Mouse (Mus musculus): ENCODE measurements at regions not wholly inside any gene's neighbourhood (a gene's known extent, or its start where the extent isn't known, plus 50 kb on each side); places are given as distances from the start of the nearest gene placed in this dataset.

DNA sequence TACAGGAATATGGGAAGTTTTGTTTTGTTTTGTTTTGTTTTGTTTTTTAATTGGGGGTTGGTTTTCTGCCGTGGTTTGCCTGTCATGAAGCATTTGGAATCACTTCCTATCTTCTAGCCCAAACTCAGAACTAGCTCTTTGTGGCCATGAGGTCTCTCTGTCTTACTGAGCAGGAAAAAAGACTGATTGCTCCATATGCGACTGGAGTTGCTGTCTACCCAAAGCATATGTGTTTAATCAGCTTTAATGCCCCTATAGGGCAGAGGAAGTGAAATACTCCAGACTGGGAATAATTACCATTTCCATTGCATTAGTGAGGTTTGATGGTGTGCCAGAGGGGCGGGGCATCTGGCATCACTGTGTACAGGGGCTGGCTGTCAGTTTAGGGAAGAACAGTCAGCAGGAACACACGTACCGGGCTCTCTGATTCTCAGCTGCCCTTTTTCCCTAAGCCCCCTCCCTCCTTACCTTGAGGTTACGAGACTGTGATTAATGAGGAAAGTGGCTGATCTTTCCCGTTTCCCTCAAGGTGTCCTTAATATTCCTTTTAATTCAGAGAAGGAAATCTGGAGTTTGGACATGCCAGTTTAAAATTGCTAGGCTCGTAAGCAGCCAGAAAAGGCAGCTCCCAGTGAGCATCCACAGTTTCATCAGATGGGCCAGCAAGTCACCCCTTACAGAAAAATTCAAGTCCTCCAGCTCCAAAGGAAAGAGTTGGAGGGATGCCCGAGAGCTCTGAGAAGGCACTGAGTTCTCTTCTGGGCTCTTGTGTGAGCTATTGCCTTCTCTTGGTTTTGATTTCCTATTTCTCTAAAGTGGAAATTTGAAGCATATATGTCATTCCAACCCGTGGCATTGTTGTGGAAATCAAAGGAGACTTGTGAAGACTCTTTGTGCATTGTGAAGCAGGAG, 2482.1 kb upstream of the 5930422O12Rik start:
- no peak for DNase-seq

DNA sequence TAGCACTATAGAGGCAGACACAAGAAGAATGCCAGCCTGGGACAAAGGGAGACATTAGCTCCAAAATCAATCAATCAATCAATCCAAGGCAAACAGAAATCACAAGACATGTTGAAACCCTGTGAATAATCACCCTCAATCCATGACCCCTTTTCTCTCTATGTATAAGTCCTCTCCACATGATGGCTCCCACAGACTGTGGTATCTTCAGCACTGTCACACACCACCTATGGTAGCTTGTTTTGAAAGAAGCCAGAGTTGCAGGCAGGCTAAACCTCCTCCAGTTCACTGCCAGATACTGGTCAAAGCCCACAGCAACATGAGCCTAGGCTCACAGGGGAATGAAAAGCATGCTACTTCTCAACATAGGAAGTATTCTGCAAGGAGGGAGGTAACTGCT, 2475.7 kb upstream of the 5930422O12Rik start:
- DNase-seq: no peak

DNA sequence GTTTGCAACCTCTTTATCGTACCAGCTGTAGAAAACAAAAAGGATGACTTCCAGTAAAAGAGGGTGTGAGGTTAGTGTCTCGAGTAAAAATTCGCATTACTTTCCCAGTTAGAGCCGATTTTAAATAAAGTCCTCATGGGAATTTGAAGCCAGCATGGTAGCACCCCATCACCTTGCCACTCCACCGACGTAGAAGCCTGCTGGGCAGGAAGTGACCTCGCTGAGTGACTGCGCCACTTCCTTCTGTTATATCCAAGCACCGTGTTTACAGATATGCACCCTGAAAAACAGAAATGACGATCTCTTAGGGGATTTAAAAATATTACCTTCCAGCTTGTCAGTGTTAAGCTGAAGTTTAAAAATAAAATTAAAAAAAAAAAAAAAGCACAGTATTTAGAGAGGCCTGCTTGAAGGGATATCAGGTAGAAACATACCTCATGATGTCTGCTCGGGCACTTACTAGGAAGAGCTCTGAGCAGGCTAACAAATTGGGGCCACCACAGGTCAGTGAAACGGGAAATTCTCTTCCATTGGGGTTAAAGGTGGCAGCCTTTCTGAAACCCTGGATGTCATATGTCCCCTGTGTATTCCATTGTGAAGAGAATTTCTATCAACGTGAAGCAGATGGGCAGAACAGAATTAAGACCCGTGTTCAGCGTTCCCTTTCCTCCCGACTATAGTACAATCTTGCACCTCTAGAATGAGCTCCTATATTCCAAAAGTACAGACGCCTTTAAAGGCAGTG, 2468.9 kb upstream of the 5930422O12Rik start:
- no peak for DNase-seq

GRCm38 (mm10) chr8:30960486-30960885, 2468.0 kb upstream of the 5930422O12Rik start:
- no peak for DNase-seq

DNA sequence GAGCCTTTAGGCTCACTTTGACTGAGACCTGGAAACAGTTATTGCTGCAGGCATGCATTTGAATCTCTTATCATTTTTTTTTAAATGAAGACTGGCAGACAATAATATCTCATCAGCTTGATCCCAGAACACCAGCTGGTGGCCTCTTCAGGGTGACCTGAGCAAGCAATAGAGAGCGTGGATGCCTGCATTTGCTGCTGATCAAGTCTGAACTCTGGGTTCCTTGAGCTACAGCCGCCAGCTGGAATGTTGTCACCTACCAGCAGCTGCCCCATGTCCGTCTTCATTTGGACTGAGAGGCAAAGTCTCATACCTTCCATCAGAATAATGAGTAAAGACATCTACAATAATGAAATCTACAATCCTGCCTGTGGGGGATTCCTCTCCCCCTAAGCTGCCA, 2466.3 kb upstream of the 5930422O12Rik start:
- no peak for DNase-seq

DNA sequence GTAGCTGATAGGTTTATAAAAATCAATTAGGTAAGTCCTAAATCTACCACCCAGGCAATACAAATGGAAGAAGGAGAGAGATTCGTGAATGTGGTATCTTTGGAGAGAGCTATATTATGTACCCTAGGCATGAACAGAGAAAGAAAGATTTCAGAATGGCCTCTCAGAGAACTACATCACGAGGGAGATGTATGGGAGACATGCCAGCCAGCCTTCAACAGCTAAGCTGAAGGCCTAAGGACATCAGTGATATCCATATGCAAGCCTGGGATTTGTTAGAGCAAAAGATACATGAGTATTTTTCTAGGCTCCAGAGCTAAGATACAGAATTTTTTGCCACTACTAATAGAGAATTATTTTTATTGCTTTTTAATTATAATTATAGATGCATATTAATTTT, 2445.7 kb upstream of the 5930422O12Rik start:
- DNase-seq: no peak

DNA sequence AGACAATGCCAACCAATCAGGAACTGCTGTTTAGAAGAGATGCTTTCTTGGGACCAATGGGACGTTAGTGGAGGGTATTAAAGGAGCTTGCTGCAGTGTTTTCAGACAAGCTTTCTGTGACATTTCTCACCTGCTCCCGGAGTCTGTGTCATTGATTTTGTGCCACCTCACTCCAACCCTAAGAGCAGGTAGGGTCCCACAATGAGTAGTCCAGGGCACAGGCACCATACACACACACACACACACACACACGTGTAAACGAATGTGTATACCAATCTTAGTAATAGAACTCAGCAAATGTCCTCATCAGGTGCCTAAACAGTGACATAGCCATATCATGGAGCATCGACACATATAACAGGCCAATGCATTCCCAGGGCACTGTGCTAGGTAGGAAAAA, 2440.5 kb upstream of the 5930422O12Rik start:
- no peak for DNase-seq

GRCm38 (mm10) chr8:30998657-30999056, 2429.9 kb upstream of the 5930422O12Rik start:
- no peak for DNase-seq

DNA sequence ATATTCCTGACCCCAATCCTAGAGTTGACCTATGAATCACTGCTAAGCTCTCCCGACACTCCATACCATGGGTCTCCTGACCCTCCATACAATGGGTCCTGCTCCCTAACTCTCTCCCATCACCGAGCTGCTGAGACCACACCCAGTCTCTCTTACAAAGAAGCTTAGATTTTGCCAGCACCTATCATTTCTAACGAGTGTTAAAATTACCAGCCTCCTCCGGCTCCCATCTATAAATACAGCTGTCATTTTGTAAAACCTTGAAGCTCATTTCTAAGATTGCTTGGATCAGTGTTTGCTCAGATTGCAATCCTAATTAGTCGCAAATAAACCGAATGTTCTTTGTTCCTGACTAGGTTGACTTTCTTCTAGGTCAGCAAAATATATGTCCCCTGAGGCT, 2428.4 kb upstream of the 5930422O12Rik start:
- DNase-seq: no peak

- DNase-seq: no peak
Measured at GRCm38 (mm10) chr8:31001980-31002730, 2426.4 kb upstream of the 5930422O12Rik start.

GRCm38 (mm10) chr8:31008309-31008708, 2420.2 kb upstream of the 5930422O12Rik start:
- DNase-seq: no peak

GRCm38 (mm10) chr8:31012068-31012467, 2416.4 kb upstream of the 5930422O12Rik start:
- DNase-seq: no peak

- peak; percentile 28 for DNase-seq
Measured at GRCm38 (mm10) chr8:31031721-31032591, 2396.6 kb upstream of the 5930422O12Rik start.

GRCm38 (mm10) chr8:31033281-31033680, 2395.2 kb upstream of the 5930422O12Rik start:
- DNase-seq: peak; percentile 70

DNA sequence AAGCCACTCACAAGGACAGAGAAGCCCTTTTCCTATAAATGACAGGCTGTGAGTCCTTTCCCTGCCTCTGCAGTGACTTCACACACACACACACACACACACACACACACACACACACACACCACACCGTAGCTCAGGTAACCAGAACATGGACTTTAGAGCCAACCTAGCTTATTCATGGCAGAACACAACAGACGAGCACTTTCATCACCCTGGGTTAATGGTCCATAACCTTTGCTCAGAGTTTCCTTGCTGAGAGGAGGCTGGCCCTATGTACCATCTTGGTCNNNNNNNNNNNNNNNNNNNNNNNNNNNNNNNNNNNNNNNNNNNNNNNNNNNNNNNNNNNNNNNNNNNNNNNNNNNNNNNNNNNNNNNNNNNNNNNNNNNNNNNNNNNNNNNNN, 2391.6 kb upstream of the 5930422O12Rik start:
- no peak for DNase-seq
